Mouse (Mus musculus): ENCODE measurements at regions not wholly inside any gene's neighbourhood (a gene's known extent, or its start where the extent isn't known, plus 50 kb on each side); places are given as distances from the start of the nearest gene placed in this dataset.
A peak's percentile ranks its signal among the peaks of the same experiment; 100 is the strongest.

- peak; percentile 21 for DNase-seq
Measured at GRCm38 (mm10) chr11:63657057-63657456, 265.0 kb downstream of the Hs3st3b1 start.

- DNase-seq = no peak
Measured at GRCm38 (mm10) chr11:63665268-63665934, 256.7 kb downstream of the Hs3st3b1 start.

GRCm38 (mm10) chr11:63670477-63670876, 251.6 kb downstream of the Hs3st3b1 start:
- DNase-seq = no peak

GRCm38 (mm10) chr11:63671816-63672215, 250.3 kb downstream of the Hs3st3b1 start:
- DNase-seq = no peak

- no peak for DNase-seq
Measured at GRCm38 (mm10) chr11:63677921-63678320, 244.2 kb downstream of the Hs3st3b1 start.

- DNase-seq = no peak
Measured at GRCm38 (mm10) chr11:63678382-63678905, 243.6 kb downstream of the Hs3st3b1 start.

- DNase-seq = no peak
Measured at GRCm38 (mm10) chr11:63679491-63679890, 242.6 kb downstream of the Hs3st3b1 start.

- DNase-seq = no peak
Measured at GRCm38 (mm10) chr11:63684228-63684980, 237.7 kb downstream of the Hs3st3b1 start.

GRCm38 (mm10) chr11:63691041-63691440, 231.0 kb downstream of the Hs3st3b1 start:
- no peak for DNase-seq

- no peak for DNase-seq
Measured at GRCm38 (mm10) chr11:63704995-63705580, 217.0 kb downstream of the Hs3st3b1 start.

GRCm38 (mm10) chr11:63706057-63706456, 216.0 kb downstream of the Hs3st3b1 start:
- DNase-seq = no peak

- no peak for DNase-seq
Measured at GRCm38 (mm10) chr11:63707093-63707492, 215.0 kb downstream of the Hs3st3b1 start.

GRCm38 (mm10) chr11:63708412-63708811, 213.7 kb downstream of the Hs3st3b1 start:
- DNase-seq = peak; percentile 21

GRCm38 (mm10) chr11:63712053-63712864, 209.8 kb downstream of the Hs3st3b1 start:
- no peak for DNase-seq

GRCm38 (mm10) chr11:63722261-63722660, 199.8 kb downstream of the Hs3st3b1 start:
- no peak for DNase-seq

- DNase-seq = no peak
Measured at GRCm38 (mm10) chr11:63730880-63731279, 191.2 kb downstream of the Hs3st3b1 start.

GRCm38 (mm10) chr11:63753260-63753659, 168.8 kb downstream of the Hs3st3b1 start:
- DNase-seq = no peak

- DNase-seq = no peak
Measured at GRCm38 (mm10) chr11:63754826-63755225, 167.3 kb downstream of the Hs3st3b1 start.

GRCm38 (mm10) chr11:63758313-63758712, 163.8 kb downstream of the Hs3st3b1 start:
- no peak for DNase-seq

- DNase-seq = peak; percentile 70
Measured at GRCm38 (mm10) chr11:63761561-63761960, 160.5 kb downstream of the Hs3st3b1 start.

- DNase-seq = no peak
Measured at GRCm38 (mm10) chr11:63767631-63768250, 154.3 kb downstream of the Hs3st3b1 start.

- DNase-seq = no peak
Measured at GRCm38 (mm10) chr11:63769738-63770137, 152.4 kb downstream of the Hs3st3b1 start.
